Mouse (Mus musculus) olfactory bulb, adult 2 months (tissue): Measurements from ENCODE around the gene Snrpa1.

Experiments used
- CTCF ChIP-seq: fragments of 200-500 bp; IDR thresholded peaks from 2 replicates; pipeline ENCODE4 v1.5.1; 2012; ENCODE audit warnings: low read depth, mild to moderate bottlenecking, low read length, moderate library complexity; ENCODE audit not compliant: insufficient read depth
- POLR2A ChIP-seq: fragments of 200-500 bp; IDR thresholded peaks from 2 replicates; pipeline ENCODE4 v1.6.1; 2012; ENCODE audit warnings: mild to moderate bottlenecking, low read depth, low read length, moderate library complexity; ENCODE audit not compliant: insufficient read depth

GRCm38 (mm10) chr7:66047975-66048374, 10.8 kb upstream of the Snrpa1 start:
- TF ChIP-seq CTCF (no peak), POLR2A (no peak)
